Mouse (Mus musculus): Measurements from ENCODE around the gene Gsap. TPM values are rescaled to one million over a fixed set of nuclear protein-coding genes. Genes with fewer than 3 reads are reported as not detected.

The Gsap gene
- polyA plus RNA-seq, 1 experiment from 2014 or later: 3.1 TPM

- Histone ChIP-seq H3K4me1 (peaks cover 7% of the 10 kb centered on the region), H3K27me3 (replicated peaks) (no peaks in the 10 kb centered on the region), H3K36me3 (no peaks in the 10 kb centered on the region), H3K27ac (no peak overlapping the region), H3K4me2 (replicated peaks) (no peak overlapping the region), H3K9me3 (no peaks in the 10 kb centered on the region), H3K9ac (no peak overlapping the region), H3K4me3 (no peak overlapping the region)
- ATAC-seq (ENCODE audit: low FRiP score, low read depth): no peak
- WGBS: 80% methylated on average over 3 of the region's 3 CpGs
Measured at GRCm38 (mm10) chr5:21358648-21359047, 172.6 kb downstream of the Gsap start.

GRCm38 (mm10) chr5:21363343-21363742, 177.3 kb downstream of the Gsap start:
- 85% methylated on average over 3 of the region's 3 CpGs for WGBS
- no peaks in the 10 kb centered on the region for H3K27me3 ChIP-seq (replicated peaks)
- no peak overlapping the region for H3K4me3 ChIP-seq
- H3K9ac ChIP-seq: no peak overlapping the region
- no peaks in the 10 kb centered on the region for H3K36me3 ChIP-seq
- ATAC-seq (ENCODE audit: low FRiP score, low read depth): no peak
- H3K4me1 ChIP-seq: no peaks in the 10 kb centered on the region
- no peaks in the 10 kb centered on the region for H3K9me3 ChIP-seq
- no peak overlapping the region for H3K4me2 ChIP-seq (replicated peaks)
- no peak overlapping the region for H3K27ac ChIP-seq

Other genes with a start within 250 kb of the Gsap start
- gene Rsbn1l, start 229.9 kb upstream of the Gsap start, polyA plus RNA-seq (2016; fragmentation: Nextera tagmentation; extraction: Ambion mirVana): 5.5 and 7.8 TPM in 2 replicates
- 25.7 and 29.3 TPM in 2 replicates for gene Ptpn12, start 130.3 kb upstream of the Gsap start, polyA plus RNA-seq (2016; fragmentation: Nextera tagmentation; extraction: Ambion mirVana)
- 2.3 and 3.5 TPM in 2 replicates for gene Fgl2, start 186.4 kb downstream of the Gsap start, polyA plus RNA-seq (2016; fragmentation: Nextera tagmentation; extraction: Ambion mirVana)
- 0.09 and 0.30 TPM in 2 replicates for gene Ccdc146, start 238.4 kb downstream of the Gsap start, polyA plus RNA-seq (2016; fragmentation: Nextera tagmentation; extraction: Ambion mirVana)
- 5.4 and 5.5 TPM in 2 replicates for gene Fam185a, start 238.7 kb downstream of the Gsap start, polyA plus RNA-seq (2016; fragmentation: Nextera tagmentation; extraction: Ambion mirVana)

Measured in neural tube, embryonic 12.5 days (tissue).